Comparison of ENCODE assay signal across 17 mouse cellular contexts in the genomic region with DNA sequence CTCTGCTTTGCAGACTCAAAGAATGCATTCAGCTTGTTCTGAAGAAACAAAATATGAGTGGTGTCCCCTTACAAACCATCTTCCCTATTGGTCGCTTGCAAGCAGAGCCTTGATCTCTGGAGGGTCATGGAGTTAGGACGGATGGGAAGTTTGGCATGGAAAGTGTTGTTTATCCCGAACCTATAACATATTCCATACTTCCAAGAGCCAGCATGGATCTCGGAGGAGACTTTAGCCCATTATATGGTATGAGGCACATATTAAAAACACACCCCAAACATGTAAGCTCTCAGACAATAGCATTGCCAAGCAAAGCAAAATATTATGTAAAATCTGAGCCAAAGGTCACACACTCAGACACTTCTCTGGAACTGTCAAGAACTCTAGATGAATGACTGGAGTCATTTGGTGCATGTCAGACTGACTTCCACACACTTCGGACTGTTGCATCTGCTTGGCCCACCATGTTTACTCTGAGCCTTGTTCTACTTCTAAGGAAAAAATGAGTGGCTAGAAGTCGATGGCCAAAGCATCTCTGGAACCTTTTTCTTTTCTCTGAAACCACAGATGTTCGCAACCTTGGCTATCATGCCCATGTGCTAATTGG.
"Had no signal": no experiment of that assay in that cellular context is flagged by ENCODE, and none has a peak within 500 bp of the region (broad histone marks: within the 10 kb centered on the region; RNA-seq: fewer than 3 reads in every experiment).

No protein-coding gene starts in this region.

- H3K27ac ChIP-seq: intestine, embryonic 15.5 days; left cerebral cortex, adult 2 months; limb, embryonic 12.5 days; limb, embryonic 15.5 days; liver, embryonic 14.5 days; midbrain, embryonic 10.5 days; midbrain, embryonic 13.5 days had no signal

- H3K27me3 ChIP-seq: intestine, embryonic 15.5 days; limb, embryonic 12.5 days; limb, embryonic 15.5 days; lung, embryonic 15.5 days; megakaryocyte, embryonic 14.5 days; midbrain, embryonic 13.5 days had no signal

- H3K4me3 ChIP-seq: intestine, embryonic 15.5 days; left cerebral cortex, adult 2 months; limb, embryonic 12.5 days; limb, embryonic 15.5 days; lung, embryonic 15.5 days; megakaryocyte, embryonic 14.5 days; midbrain, embryonic 10.5 days; midbrain, embryonic 13.5 days; myocyte had no signal

- H3K36me3 ChIP-seq: intestine, embryonic 15.5 days; limb, embryonic 12.5 days; limb, embryonic 15.5 days; lung, embryonic 15.5 days; midbrain, embryonic 10.5 days; midbrain, embryonic 13.5 days had no signal

- H3K4me2 ChIP-seq: intestine, embryonic 15.5 days; limb, embryonic 12.5 days; limb, embryonic 15.5 days; liver, embryonic 11.5 days; lung, embryonic 15.5 days; midbrain, embryonic 13.5 days had no signal

- H3K4me1 ChIP-seq: intestine, embryonic 15.5 days; lung, embryonic 15.5 days; megakaryocyte, embryonic 14.5 days; midbrain, embryonic 10.5 days; midbrain, embryonic 13.5 days had no signal

- H3K9me3 ChIP-seq: intestine, embryonic 15.5 days; limb, embryonic 12.5 days; limb, embryonic 15.5 days; lung, embryonic 15.5 days; midbrain, embryonic 10.5 days; midbrain, embryonic 13.5 days had no signal

- ATAC-seq: intestine, embryonic 15.5 days; liver, postnatal 0 days; midbrain, embryonic 13.5 days; midbrain, embryonic 16.5 days had no signal

- DNase-seq: kidney, postnatal 10 days; layer of hippocampus, postnatal 36 days; left cerebral cortex, postnatal 4 days; liver, postnatal 0 days; thymus, postnatal 25 days had no signal

- H3K9ac ChIP-seq: intestine, embryonic 15.5 days; limb, embryonic 12.5 days; limb, embryonic 15.5 days; liver, embryonic 14.5 days; liver, postnatal 0 days; lung, embryonic 15.5 days; midbrain, embryonic 13.5 days had no signal
